15 mouse cellular contexts compared by ENCODE assay signal in the genomic region with DNA sequence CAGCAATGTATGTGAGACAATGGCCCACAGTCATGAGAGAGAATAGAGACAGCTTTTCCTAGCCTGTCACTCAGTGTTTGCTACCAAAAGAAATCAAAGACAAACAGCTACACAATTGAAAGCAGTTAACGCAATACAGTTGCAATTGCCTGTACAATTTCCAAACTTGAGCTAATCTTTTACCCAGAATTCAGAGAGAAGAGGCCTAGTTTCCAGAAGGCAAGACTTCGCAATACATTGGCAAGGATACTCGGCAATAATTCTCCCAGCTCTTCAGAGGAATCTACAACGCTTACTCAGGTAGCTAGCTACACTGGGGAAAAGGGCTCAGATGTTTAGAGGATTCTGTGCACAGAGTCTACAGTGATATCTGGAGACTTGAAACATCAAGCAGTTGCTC.
"Had no signal": no experiment of that assay in that cellular context is flagged by ENCODE, and none has a peak within 500 bp of the region (broad histone marks: within the 10 kb centered on the region; RNA-seq: fewer than 3 reads in every experiment).

No protein-coding gene starts in this region.

- DNase-seq: kidney, postnatal 25 days; layer of hippocampus, adult 9-11 months; retina, postnatal 1 day; right cerebral cortex, postnatal 4 days; spleen, adult 18-20 months; thymus, adult 2 months; thymus, postnatal 25 days had no signal

- H3K27ac ChIP-seq: intestine, embryonic 15.5 days; limb, embryonic 13.5 days; liver, embryonic 15.5 days; lung, embryonic 15.5 days; midbrain, embryonic 12.5 days; neural tube, embryonic 13.5 days had no signal

- H3K9me3 ChIP-seq: intestine, embryonic 15.5 days; limb, embryonic 13.5 days; liver, embryonic 15.5 days; lung, embryonic 15.5 days; midbrain, embryonic 12.5 days; neural tube, embryonic 13.5 days had no signal

- H3K27me3 ChIP-seq: intestine, embryonic 15.5 days; limb, embryonic 13.5 days; liver, embryonic 15.5 days; lung, embryonic 15.5 days; midbrain, embryonic 12.5 days; neural tube, embryonic 13.5 days had no signal

- H3K4me1 ChIP-seq: intestine, embryonic 15.5 days; liver, embryonic 15.5 days; midbrain, embryonic 12.5 days; neural tube, embryonic 13.5 days had no signal

- H3K4me3 ChIP-seq: intestine, embryonic 15.5 days; limb, embryonic 13.5 days; liver, embryonic 15.5 days; lung, embryonic 15.5 days; midbrain, embryonic 12.5 days; neural tube, embryonic 13.5 days had no signal

- ATAC-seq: intestine, embryonic 15.5 days; midbrain, embryonic 16.5 days had no signal

- H3K36me3 ChIP-seq: intestine, embryonic 15.5 days; limb, embryonic 13.5 days; liver, embryonic 15.5 days; lung, embryonic 15.5 days; midbrain, embryonic 12.5 days; neural tube, embryonic 13.5 days had no signal

- H3K4me2 ChIP-seq: intestine, embryonic 15.5 days; limb, embryonic 13.5 days; liver, embryonic 11.5 days; liver, embryonic 15.5 days; lung, embryonic 15.5 days; midbrain, embryonic 12.5 days; neural tube, embryonic 13.5 days had no signal

- H3K9ac ChIP-seq: intestine, embryonic 15.5 days; limb, embryonic 13.5 days; liver, embryonic 15.5 days; lung, embryonic 15.5 days; midbrain, embryonic 12.5 days; neural tube, embryonic 13.5 days had no signal
